Mouse (Mus musculus) 3T3-L1 (cell line): ENCODE data around the gene Smo.

ENCODE experiments used
- DNase-seq: peaks from one replicate; pipeline ENCODE4 v3.0.0-alpha.2; 2015; ENCODE audit warnings: low read depth, low spot score

Smo gene

GRCm38 (mm10) chr6:29774161-29774560, 38.9 kb downstream of the Smo start:
- no peak for DNase-seq

- peak; percentile 81 for DNase-seq
Measured at GRCm38 (mm10) chr6:29775609-29776008, 40.3 kb downstream of the Smo start.

- DNase-seq, result no peak
Measured at GRCm38 (mm10) chr6:29776542-29777237, 41.4 kb downstream of the Smo start.

GRCm38 (mm10) chr6:29777238-29777555, 41.9 kb downstream of the Smo start:
- DNase-seq, result no peak

- no peak for DNase-seq
Measured at GRCm38 (mm10) chr6:29780082-29780481, 44.8 kb downstream of the Smo start.

- DNase-seq, result no peak
Measured at GRCm38 (mm10) chr6:29780571-29780970, 45.3 kb downstream of the Smo start.

GRCm38 (mm10) chr6:29782239-29782638, 46.9 kb downstream of the Smo start:
- DNase-seq, result no peak

GRCm38 (mm10) chr6:29783960-29784359, 48.7 kb downstream of the Smo start:
- DNase-seq, result no peak

- DNase-seq, result no peak
Measured at GRCm38 (mm10) chr6:29784413-29785021, 49.2 kb downstream of the Smo start.

- no peak for DNase-seq
Measured at GRCm38 (mm10) chr6:29785759-29786158, 50.5 kb downstream of the Smo start.

- DNase-seq, result no peak
Measured at GRCm38 (mm10) chr6:29788779-29789350, 53.6 kb downstream of the Smo start.

- no peak for DNase-seq
Measured at GRCm38 (mm10) chr6:29790014-29790698, 54.9 kb downstream of the Smo start.

GRCm38 (mm10) chr6:29793520-29793919, 58.2 kb downstream of the Smo start:
- DNase-seq, result no peak

- DNase-seq, result no peak
Measured at GRCm38 (mm10) chr6:29794582-29794981, 59.3 kb downstream of the Smo start.

- DNase-seq, result no peak
Measured at GRCm38 (mm10) chr6:29802979-29803378, 67.7 kb downstream of the Smo start.

- DNase-seq, result no peak
Measured at GRCm38 (mm10) chr6:29804006-29804405, 68.7 kb downstream of the Smo start.

- no peak for DNase-seq
Measured at GRCm38 (mm10) chr6:29805381-29805780, 70.1 kb downstream of the Smo start.
